Mouse (Mus musculus) liver, embryonic 16.5 days (tissue): ENCODE data around the gene Ust. TPM values are rescaled to one million over a fixed set of nuclear protein-coding genes. Genes with fewer than 3 reads are reported as not detected.

Experiments
- ATAC-seq: fragments of 200-750 bp; cut with Nextera tagmentation; 2 replicates; pipeline ENCODE4 v1.8.0; 2017; ENCODE audit warnings: low read depth, mild to moderate bottlenecking, moderate number of reproducible peaks, moderate library complexity
- H3K27ac ChIP-seq: fragments of 300-500 bp; sonication (generic); 2 replicates; pipeline ENCODE4 v1.5.1; 2014; ENCODE audit warnings: mild to moderate bottlenecking, low read length
- H3K27me3 ChIP-seq: fragments of 300-500 bp; sonication (generic); 2 replicates; pipeline ENCODE4 v1.6.1; 2014; ENCODE audit warnings: low read depth, low read length, mixed read lengths; ENCODE audit not compliant: control insufficient read depth, insufficient read depth
- H3K36me3 ChIP-seq: fragments of 300-500 bp; sonication (generic); 2 replicates; pipeline ENCODE4 v1.6.1; 2014; ENCODE audit warnings: mild to moderate bottlenecking; ENCODE audit not compliant: control insufficient read depth, insufficient read depth
- H3K4me1 ChIP-seq: fragments of 300-500 bp; sonication (generic); 2 replicates; pipeline ENCODE4 v1.6.1; 2014; ENCODE audit warnings: low read depth, low read length, mixed read lengths; ENCODE audit not compliant: control insufficient read depth
- H3K4me2 ChIP-seq: fragments of 300-500 bp; sonication (generic); 2 replicates; pipeline ENCODE4 v1.6.1; 2014; ENCODE audit warnings: low read depth, low read length, mixed read lengths
- H3K4me3 ChIP-seq: fragments of 300-500 bp; sonication (generic); 2 replicates; pipeline ENCODE4 v1.5.1; 2014; ENCODE audit warnings: low read depth, mild to moderate bottlenecking, low read length
- H3K9ac ChIP-seq: fragments of 300-500 bp; sonication (generic); 2 replicates; pipeline ENCODE4 v1.6.1; 2014; ENCODE audit warnings: low read depth, low read length
- H3K9me3 ChIP-seq: fragments of 300-500 bp; sonication (generic); replicated peaks from 2 replicates; pipeline ENCODE4 v1.6.1; 2016; ENCODE audit warnings: low read length; ENCODE audit not compliant: control insufficient read depth
- WGBS: fragments of 180-500 bp; shearing (Covaris S2); extraction: QIAGEN DNeasy Blood & Tissue Kit; methylation state at CpG from one replicate; pipeline ENCODE4 v1.1.7; 2014; ENCODE audit not compliant: insufficient replicate concordance; 5-methylcytosine and 5-hydroxymethylcytosine counted together
- polyA plus RNA-seq: library from polyadenylated mRNA; unstranded; fragments of >200 nt; fragmentation: Nextera tagmentation; extraction: Ambion mirVana; gene quantifications from 2 replicates; pipeline ENCODE4 v1.2.1, GENCODE M21; 2015

The Ust gene
- polyA plus RNA-seq, 1 experiment from 2014 or later = 0.48 TPM

DNA sequence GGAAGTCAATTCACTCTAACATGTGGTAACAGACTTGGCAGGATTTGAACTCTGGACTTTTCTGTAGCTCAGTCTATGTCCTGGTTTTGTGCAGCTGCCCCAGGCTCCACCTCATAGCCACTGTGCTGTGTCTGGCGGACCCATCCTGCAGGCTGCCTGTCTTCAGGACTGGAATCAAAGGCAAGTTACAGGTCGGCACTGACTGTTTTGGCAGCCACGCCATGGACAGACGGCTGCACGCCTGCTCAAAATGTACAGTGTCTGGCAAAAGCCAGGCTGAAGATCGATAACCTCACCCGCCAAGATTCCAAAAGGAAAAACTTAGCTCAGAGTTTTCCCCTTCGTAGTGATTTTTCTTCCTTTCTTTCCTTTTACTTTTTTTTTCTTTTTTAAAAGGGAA is 318.8 kb downstream of the Ust start:
- no peak for ATAC-seq
- Histone ChIP-seq H3K27me3 (no peaks in the 10 kb centered on the region), H3K4me1 (no peaks in the 10 kb centered on the region; the same call in 1 of the 2 replicates), H3K36me3 (no peaks in the 10 kb centered on the region), H3K27ac (no peak overlapping the region), H3K9me3 (no peaks in the 10 kb centered on the region), H3K9ac (no peak overlapping the region), H3K4me2 (no peak overlapping the region), H3K4me3 (no peak overlapping the region)
- WGBS = 71% methylated on average over 8 of the region's 8 CpGs

- Histone ChIP-seq H3K27me3 (no peaks in the 10 kb centered on the region), H3K4me1 (no peaks in the 10 kb centered on the region; the same call in 1 of the 2 replicates), H3K9ac (no peak overlapping the region), H3K4me3 (no peak overlapping the region), H3K4me2 (no peak overlapping the region), H3K9me3 (no peaks in the 10 kb centered on the region), H3K36me3 (no peaks in the 10 kb centered on the region), H3K27ac (no peak overlapping the region)
- no peak for ATAC-seq
- WGBS = 67% methylated on average over 9 of the region's 9 CpGs
Observed at GRCm38 (mm10) chr10:8199026-8199756, 319.4 kb downstream of the Ust start.

DNA sequence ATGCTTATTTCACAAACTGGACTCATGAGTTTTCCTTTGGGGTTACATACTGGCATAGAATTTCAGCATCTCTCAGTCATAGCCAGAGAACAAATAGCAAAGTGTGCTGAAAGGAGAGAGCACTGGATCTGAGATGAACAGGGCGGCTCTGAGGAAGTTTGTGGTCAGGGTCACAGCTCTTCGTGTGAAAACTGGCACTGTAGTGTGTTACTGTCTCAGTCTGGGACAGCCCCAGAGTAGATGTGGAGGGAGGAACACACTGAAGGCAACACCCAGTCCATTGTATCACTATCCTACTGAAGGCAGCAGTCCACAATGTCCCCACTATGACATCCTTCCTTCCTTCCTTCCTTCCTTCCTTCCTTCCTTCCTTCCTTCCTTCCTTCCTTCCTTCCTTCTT is 321.0 kb downstream of the Ust start:
- no peak for ATAC-seq
- H3K27ac ChIP-seq = no peak overlapping the region
- WGBS = 12% methylated on average over 2 of the region's 2 CpGs

DNA sequence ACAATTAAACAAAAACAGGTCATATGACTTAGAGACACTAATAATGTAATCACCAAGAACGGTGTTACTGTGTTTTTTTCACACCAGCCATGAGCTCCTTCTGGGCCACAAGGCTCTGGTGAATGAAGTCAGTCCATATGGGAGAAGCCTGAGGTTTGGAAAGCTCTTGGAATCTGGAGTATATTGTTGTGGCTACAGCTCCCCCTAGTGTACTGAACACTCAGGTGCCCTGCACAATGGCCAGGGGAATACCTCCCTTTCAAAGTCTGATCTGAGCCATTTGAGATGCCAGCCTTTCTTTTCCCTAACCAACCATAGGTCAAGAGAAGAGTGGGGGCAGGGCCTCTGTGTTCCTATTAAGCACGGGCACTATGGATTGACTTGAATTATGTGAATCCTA is 322.3 kb downstream of the Ust start:
- WGBS = 5% methylated on average over 2 of the region's 2 CpGs
- H3K36me3 ChIP-seq = no peaks in the 10 kb centered on the region
- no peak overlapping the region for H3K9ac ChIP-seq
- ATAC-seq = peak; percentile 62; the same call in 1 of the 2 replicates
- no peaks in the 10 kb centered on the region; the same call in 1 of the 2 replicates for H3K4me1 ChIP-seq
- no peaks in the 10 kb centered on the region for H3K27me3 ChIP-seq
- H3K4me2 ChIP-seq = no peak overlapping the region
- no peak overlapping the region for H3K27ac ChIP-seq
- H3K9me3 ChIP-seq = no peaks in the 10 kb centered on the region
- no peak overlapping the region for H3K4me3 ChIP-seq

More for the DNA sequence above, 321.0 kb downstream of the Ust start:
- H3K9me3 ChIP-seq = no peaks in the 10 kb centered on the region
- no peak overlapping the region for H3K9ac ChIP-seq
- no peaks in the 10 kb centered on the region; the same call in 1 of the 2 replicates for H3K4me1 ChIP-seq
- no peak overlapping the region for H3K4me2 ChIP-seq
- no peak overlapping the region for H3K4me3 ChIP-seq
- no peaks in the 10 kb centered on the region for H3K27me3 ChIP-seq
- no peaks in the 10 kb centered on the region for H3K36me3 ChIP-seq

GRCm38 (mm10) chr10:8195730-8196129 is 322.9 kb downstream of the Ust start:
- Histone ChIP-seq H3K4me3 (no peak overlapping the region), H3K27me3 (no peaks in the 10 kb centered on the region), H3K4me2 (no peak overlapping the region), H3K9me3 (no peaks in the 10 kb centered on the region), H3K4me1 (no peaks in the 10 kb centered on the region; the same call in 1 of the 2 replicates), H3K9ac (no peak overlapping the region), H3K27ac (no peak overlapping the region), H3K36me3 (no peaks in the 10 kb centered on the region)
- no peak for ATAC-seq
- WGBS = 32% methylated on average over 6 of the region's 6 CpGs

DNA sequence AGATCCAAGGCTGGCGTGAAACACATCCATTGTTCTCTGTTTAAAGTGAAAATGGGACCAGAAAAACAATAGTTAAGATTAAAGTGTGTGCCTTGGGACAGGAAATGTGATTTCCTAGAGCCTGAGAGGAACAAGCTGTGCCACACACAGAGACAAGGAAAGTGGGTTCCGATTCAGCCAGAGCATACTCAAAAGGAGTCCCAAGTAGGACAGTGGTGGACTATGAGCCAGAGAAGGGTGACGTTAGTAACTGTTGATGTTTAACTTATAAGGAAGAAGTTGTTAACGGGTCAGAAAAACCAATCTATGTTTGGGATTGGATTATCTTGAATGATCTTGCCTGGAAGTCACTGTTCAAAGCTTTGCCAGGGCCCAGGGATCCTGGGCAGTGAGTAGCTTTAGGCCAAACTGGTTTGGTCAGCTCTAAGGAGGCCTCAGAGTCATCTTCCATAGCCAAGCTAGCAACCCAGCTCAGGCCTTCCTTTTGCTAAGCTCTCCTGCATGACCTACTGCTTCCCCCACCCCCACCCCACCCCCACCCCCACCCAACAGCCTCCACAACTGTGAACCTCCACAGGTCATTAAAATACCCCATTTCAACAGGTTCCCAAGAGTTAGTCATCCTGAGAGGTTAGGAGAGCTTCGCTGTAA is 329.2 kb downstream of the Ust start:
- H3K36me3 ChIP-seq = no peaks in the 10 kb centered on the region
- H3K27me3 ChIP-seq = no peaks in the 10 kb centered on the region
- no peak overlapping the region for H3K9ac ChIP-seq
- WGBS = 56% methylated on average over 5 of the region's 5 CpGs
- no peaks in the 10 kb centered on the region for H3K4me1 ChIP-seq
- H3K9me3 ChIP-seq = no peaks in the 10 kb centered on the region
- no peak overlapping the region for H3K27ac ChIP-seq
- no peak overlapping the region for H3K4me2 ChIP-seq
- H3K4me3 ChIP-seq = no peak overlapping the region
- ATAC-seq = no peak

- ATAC-seq = no peak
Observed at GRCm38 (mm10) chr10:8185586-8185985, 333.0 kb downstream of the Ust start.

GRCm38 (mm10) chr10:8184711-8185110 is 333.9 kb downstream of the Ust start:
- 45% methylated on average over 9 of the region's 9 CpGs for WGBS
- Histone ChIP-seq H3K9ac (no peak overlapping the region), H3K4me1 (no peaks in the 10 kb centered on the region), H3K9me3 (no peaks in the 10 kb centered on the region), H3K27me3 (no peaks in the 10 kb centered on the region), H3K4me3 (no peak overlapping the region), H3K27ac (no peak overlapping the region), H3K36me3 (no peaks in the 10 kb centered on the region), H3K4me2 (no peak overlapping the region)
- ATAC-seq = no peak

More at GRCm38 (mm10) chr10:8185586-8185985, 333.0 kb downstream of the Ust start:
- Histone ChIP-seq H3K27me3 (no peaks in the 10 kb centered on the region), H3K36me3 (no peaks in the 10 kb centered on the region), H3K27ac (no peak overlapping the region), H3K4me3 (no peak overlapping the region), H3K9ac (no peak overlapping the region), H3K4me2 (no peak overlapping the region), H3K4me1 (no peaks in the 10 kb centered on the region), H3K9me3 (no peaks in the 10 kb centered on the region)
- WGBS = 68% methylated on average over 4 of the region's 4 CpGs

- H3K27ac ChIP-seq = no peak overlapping the region
- no peaks in the 10 kb centered on the region for H3K9me3 ChIP-seq
- no peak overlapping the region for H3K4me3 ChIP-seq
- no peak for ATAC-seq
- H3K27me3 ChIP-seq = no peaks in the 10 kb centered on the region
- H3K4me1 ChIP-seq = no peaks in the 10 kb centered on the region
- H3K36me3 ChIP-seq = no peaks in the 10 kb centered on the region
- H3K4me2 ChIP-seq = no peak overlapping the region
- 65% methylated on average over 7 of the region's 7 CpGs for WGBS
- no peak overlapping the region for H3K9ac ChIP-seq
Observed at GRCm38 (mm10) chr10:8183171-8183570, 335.5 kb downstream of the Ust start.
